Mouse (Mus musculus) heart, adult 8-10 months (tissue): ENCODE data around the gene Bmp8b. TPM values are rescaled to one million over a fixed set of nuclear protein-coding genes. Genes with fewer than 3 reads are reported as not detected.
A peak's percentile ranks its signal among the peaks of the same experiment; 100 is the strongest.
"Not testable (repeated sequence)": the region's sequence is repeated elsewhere in the genome, so short reads cannot be mapped to it uniquely, and the experiment has no call there.

Source experiments
- DNase-seq: peaks from one replicate; pipeline ENCODE4 v3.0.0; 2022; ENCODE audit warnings: low spot score
- total RNA-seq, 4 experiments: library from RNA; stranded (reverse); gene quantifications; 2 replicates each; pipeline ENCODE4 v1.2.4; 2022

Bmp8b gene
- total RNA-seq, 4 experiments from 2014 or later: not detected

DNA sequence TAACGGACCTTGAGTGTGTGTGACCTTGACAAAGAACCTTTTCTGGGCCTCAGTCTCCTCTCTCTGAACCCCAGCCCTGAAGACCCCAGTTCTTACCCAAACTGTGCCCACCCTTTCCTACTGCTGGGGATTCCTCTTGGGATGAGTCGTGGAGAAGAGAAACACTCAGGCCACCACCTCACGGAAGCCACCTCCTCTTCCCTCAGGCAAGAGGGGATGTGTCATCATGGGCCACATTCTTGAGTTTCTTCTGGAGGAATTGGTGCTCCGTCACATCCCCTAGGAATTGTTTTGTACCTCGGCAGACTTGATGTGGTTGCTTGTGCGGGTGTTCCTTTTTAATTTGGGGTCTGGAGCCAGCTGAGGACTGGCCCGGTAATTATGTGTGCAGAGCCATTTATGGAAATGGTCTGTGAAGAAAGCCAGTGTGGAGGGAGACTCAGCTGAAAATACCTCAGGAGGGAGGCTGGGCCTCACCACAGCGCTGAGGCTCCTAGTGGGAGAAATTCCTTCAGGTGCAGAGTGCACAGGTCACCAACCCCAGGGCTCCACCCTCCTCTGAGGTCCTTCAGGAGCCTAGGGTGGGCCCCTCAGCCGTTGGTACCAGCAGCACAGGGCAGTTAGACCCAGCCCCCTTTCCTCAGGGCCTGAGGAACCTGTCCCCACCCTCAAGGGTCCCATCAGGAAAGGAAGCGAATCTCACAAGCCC is 6.5 kb downstream of the Bmp8b start:
- DNase-seq: not testable (repeated sequence)

DNA sequence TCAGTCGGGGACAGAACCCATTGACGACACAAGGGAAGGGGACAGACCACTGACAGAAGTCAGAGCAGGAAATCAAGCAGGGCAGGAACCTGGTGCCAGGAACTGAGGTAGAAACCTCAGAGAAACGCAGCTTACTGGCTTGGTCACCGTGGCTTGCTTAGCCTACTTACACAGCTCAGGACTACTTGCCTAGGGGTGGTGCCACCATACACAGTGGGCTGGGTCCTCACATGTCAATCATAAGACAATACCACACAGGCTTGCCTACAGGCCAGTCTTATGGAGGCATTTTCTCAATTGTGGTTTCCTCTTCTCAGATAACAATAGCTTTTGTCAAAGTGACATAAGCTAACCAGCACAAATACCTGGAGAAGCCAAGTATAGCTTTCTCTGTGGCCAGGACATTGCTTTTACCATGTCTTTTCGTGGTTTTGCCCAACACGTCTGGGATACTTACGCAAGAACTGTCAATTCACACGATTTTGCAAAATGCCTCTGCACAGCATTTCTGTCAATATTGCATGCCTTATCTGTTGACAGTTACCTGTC is 7.3 kb downstream of the Bmp8b start:
- DNase-seq: no peak

GRCm38 (mm10) chr4:123114651-123115050 is 9.7 kb downstream of the Bmp8b start:
- DNase-seq: not testable (repeated sequence)

GRCm38 (mm10) chr4:123116011-123116410 is 11.0 kb downstream of the Bmp8b start, which contains the start of gene Oxct2b:
Gene Oxct2b (plus strand): TSS chr4:123116266.
- DNase-seq: no peak

DNA sequence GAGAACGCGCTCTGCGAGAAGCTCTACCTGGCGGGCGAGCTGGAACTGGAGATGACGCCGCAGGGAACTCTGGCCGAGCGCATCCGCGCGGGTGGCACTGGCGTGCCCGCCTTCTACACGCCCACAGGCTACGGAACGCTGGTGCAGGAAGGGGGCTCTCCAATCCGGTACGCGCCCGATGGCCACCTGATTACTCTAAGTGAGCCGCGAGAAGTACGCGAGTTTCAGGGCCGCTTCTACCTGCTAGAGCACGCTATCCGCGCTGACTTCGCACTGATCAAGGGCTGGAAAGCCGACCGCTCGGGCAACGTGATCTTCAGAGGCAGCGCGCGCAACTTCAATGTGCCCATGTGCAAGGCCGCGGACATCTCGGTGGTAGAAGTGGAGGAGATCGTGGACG is 11.7 kb downstream of the Bmp8b start:
- not testable (repeated sequence) for DNase-seq

- DNase-seq: no peak
Observed at GRCm38 (mm10) chr4:123121286-123121685, 16.3 kb downstream of the Bmp8b start.

GRCm38 (mm10) chr4:123126626-123127025 is 21.7 kb downstream of the Bmp8b start:
- no peak for DNase-seq

GRCm38 (mm10) chr4:123127051-123127450 is 22.1 kb downstream of the Bmp8b start:
- no peak for DNase-seq

- DNase-seq: no peak
Observed at GRCm38 (mm10) chr4:123137551-123137950, 32.6 kb downstream of the Bmp8b start.

GRCm38 (mm10) chr4:123139513-123140154 is 34.7 kb downstream of the Bmp8b start, which contains the start of gene Ppie:
Gene Ppie (minus strand): TSS chr4:123139951.
- peak; percentile 69 for DNase-seq

- no peak for DNase-seq
Observed at GRCm38 (mm10) chr4:123147446-123148150, 42.6 kb downstream of the Bmp8b start.

- DNase-seq: no peak
Observed at GRCm38 (mm10) chr4:123152003-123152402, 47.0 kb downstream of the Bmp8b start.

DNA sequence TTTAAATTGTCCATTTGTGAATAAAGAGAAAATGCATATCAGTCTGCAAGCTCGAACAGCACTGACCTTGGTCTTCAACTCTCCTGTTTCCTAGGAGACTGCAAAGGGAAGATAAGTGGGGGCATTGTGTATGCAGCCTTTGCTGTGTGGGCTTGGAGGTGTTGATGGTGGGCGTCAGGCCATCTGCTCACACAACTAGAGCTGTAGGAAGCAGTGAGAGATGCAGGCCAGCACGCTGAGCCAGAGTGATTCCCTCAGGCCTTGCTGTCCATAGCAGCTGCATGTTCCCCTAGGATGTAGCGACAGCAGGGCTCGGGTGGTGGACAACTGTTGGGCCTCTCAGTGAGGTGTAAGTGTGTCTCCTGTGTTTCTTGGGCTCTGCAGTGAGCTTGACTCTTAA is 48.0 kb downstream of the Bmp8b start:
- no peak for DNase-seq

DNA sequence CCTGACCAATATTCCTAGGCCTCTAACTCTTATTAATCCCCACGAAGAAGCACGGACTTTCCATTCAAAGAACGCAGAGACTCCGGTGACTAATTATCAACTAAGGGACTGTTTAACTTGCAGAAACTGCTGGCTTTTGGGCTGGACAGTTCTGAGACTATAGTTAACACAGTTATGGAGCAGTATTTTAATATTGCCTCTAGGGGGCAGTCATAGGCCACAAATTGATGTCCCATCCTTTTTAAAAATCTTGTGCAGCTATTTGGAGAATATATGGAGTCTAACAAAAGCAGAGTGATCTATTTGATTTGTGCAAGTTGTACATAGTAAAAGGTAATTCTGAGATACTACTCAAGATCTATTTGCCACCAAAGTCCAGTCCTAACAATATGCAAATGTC is 50.0 kb downstream of the Bmp8b start:
- peak; percentile 19 for DNase-seq

DNA sequence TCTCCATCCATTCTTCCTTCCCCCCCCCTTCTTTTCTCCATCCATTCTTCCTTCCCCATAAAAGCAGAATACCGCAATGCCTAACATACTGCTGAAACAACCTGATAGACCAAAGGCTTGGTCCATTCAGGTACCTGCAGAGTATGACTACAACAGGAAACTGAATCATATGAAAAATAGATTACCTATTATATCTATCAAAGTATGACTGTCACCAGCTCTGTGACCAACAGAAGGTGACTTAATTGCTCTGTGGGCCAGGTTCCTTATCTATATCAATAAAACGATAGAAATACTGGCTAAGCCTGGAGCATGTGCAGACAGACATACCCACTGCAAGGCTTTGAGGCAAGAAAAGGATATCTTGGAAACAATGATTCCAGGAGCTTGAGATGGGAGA is 50.5 kb downstream of the Bmp8b start:
- no peak for DNase-seq

- no peak for DNase-seq
Observed at GRCm38 (mm10) chr4:123155840-123156239, 50.9 kb downstream of the Bmp8b start.

DNA sequence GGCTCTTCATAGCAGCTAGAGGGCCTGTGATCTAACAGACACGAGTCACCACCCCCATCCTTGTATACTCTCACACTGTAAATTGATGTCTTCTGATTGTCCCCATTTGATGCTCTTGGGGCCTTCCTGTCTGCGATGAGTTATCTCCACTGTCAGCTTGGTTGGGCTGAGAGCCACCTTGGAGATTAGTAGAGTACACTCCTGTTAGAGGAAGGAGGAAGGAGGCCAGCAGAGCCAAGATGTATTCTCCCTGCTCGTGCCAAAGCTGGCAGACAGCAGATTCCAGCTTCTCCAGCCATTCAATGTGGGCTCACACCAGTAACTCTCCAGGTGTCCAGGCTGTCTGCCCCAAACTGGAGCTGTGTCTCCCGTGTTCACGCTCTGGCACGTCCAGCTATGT is 55.6 kb downstream of the Bmp8b start:
- no peak for DNase-seq

GRCm38 (mm10) chr4:123161251-123161650 is 56.3 kb downstream of the Bmp8b start:
- not testable (repeated sequence) for DNase-seq

DNA sequence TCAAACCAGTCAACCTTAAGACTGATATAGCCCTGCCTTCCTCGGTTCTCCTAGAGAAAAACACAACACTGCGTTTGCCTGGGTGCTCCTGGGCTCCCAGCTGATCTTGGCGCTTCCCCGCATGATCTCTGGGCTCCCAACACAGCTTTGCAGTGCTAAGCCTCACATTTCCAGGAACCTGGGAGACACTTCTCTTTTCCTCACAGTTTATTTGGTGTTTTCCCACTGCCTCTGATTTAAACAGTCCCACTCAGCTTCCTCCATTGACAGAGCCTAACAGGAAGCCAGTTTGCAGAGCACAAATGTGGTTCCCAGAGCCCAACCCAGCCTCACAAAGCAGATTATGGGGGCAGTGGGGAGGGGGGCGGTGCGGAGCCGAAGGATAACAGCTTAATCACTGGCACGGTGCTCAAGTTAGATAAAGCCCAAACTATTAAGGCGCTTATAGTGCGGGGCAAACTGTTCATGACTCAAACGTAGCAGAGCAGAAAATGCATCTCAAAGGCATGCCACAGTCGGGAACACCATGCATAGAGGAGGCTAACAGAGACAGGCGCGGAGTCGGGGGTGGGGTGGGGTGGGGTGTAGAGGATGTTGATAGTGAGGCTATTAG is 57.4 kb downstream of the Bmp8b start:
- DNase-seq: no peak

DNA sequence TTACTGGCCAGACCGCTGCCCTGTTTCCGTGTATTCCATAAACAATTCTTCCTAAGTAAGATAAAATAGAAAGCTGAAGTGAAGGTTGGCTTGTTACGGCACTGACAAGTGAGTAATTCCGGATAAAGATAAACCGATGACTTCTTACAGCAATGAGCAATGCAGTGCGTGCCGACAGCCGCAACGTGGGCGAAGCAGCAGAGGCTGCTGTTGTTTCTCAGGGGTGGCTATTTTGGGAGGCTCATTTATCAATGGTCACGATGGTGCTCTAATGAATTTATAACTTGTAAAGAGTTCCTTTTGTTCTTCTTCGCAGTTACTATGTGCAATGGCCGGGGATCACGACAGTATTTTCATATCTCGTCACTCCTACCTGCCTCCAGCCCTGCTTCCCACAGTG is 59.2 kb downstream of the Bmp8b start:
- no peak for DNase-seq

DNA sequence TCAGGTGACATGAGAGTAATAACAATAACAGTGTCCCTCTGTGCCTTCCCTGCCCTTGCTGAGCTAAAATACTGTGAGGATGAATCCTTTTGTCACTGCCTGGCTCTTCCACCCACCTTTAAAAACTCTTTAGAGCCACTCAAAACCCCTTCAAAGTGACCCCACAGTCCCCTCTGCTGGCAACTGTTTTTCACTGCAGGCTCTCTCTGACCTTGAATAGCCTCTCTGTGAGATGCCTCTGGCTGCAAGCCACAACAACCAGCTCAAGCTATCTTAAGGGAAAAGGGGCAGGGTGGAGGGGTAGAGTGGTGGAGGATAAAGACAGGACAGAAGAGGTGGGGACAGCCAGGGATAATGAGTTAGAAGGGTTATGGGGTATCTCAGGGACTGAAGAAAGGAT is 66.8 kb downstream of the Bmp8b start:
- no peak for DNase-seq
